Mouse (Mus musculus): ENCODE results near the gene Ccdc103.

DNA sequence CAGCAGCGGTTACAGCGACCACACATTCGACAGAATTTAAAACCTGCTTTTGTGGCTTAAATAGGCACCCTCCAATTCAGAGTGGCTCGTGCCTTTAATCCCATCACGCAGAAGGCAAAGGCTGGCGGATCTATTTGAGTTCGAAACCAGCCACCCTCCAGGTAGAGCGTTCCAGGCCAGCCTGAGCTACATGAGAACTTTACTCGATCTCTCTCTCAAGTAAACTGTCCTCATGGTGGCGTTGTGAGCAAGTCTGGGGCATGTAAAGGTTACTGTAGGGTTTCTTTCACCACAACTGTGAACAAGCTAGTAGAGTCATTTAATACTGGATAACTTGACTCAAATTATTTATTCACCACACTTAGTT, 44.3 kb downstream of the Ccdc103 start:
- TF ChIP-seq CTCF (IDR thresholded peaks at IDR 0.05; ENCODE audit: extremely low read depth, insufficient read length, insufficient replicate concordance, low read depth, low read length) (peak; percentile 4; the same call in 1 of the 2 replicates), POLR2A (IDR thresholded peaks at IDR 0.05; ENCODE audit: low read depth, low read length) (no peak)

Data from small intestine, adult 2 months (tissue).